Mouse (Mus musculus): ENCODE results near the gene Olfr1510. TPM values are rescaled to one million over a fixed set of nuclear protein-coding genes. Genes with fewer than 3 reads are reported as not detected.

Gene Olfr1510
- total RNA-seq (2023; ENCODE audit: inconsistent age), result not detected in 4 replicates

GRCm38 (mm10) chr14:52414273-52414672, at the start of gene Olfr1510:
Gene Olfr1510, minus strand, starts transcription at chr14:52414373.

DNA sequence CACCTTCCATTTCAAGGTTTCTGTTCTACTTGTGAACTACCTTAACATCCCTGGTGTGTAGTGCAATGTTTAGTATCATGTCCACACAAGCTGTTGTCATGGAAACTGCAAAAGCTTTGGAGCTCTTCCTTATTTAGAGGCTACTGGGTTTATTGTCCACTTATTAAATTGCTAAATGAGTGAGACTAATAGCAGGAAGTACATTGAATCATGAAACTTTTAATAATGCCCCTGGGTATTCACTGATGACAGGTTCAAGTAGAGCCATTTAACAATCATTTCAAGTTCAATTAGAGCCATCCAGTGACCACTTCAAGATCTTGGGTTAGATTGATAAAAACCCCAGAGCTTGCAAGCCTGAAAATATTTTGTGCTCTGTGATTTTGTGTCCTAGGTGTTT, 28.5 kb upstream of the Olfr1510 start, which contains the start of gene Olfr1509:
TSS of gene Olfr1509 (plus strand) at position 301 of the 400 bp plus-strand sequence.

GRCm38 (mm10) chr14:52397279-52397678, 16.9 kb downstream of the Olfr1510 start, which contains the start of gene Olfr1511:
Gene Olfr1511, minus strand, starts transcription at chr14:52397379.

GRCm38 (mm10) chr14:52379068-52379467, 35.1 kb downstream of the Olfr1510 start, which contains the start of gene Olfr1512:
Gene Olfr1512, minus strand, starts transcription at chr14:52379168.

Other genes starting within 250 kb of the Olfr1510 start
- 73.4 to 77.5 TPM (median 74.6 TPM) in 4 replicates for gene Supt16, start 217.0 kb downstream of the Olfr1510 start, total RNA-seq (2023; ENCODE audit: inconsistent age)
- 287 to 302 TPM (median 291 TPM) in 4 replicates for gene Chd8, start 156.6 kb downstream of the Olfr1510 start, total RNA-seq (2023; ENCODE audit: inconsistent age)
- 107 to 135 TPM (median 120 TPM) in 4 replicates for gene Tox4, start 135.2 kb downstream of the Olfr1510 start, total RNA-seq (2023; ENCODE audit: inconsistent age)
- 18.0 to 20.2 TPM (median 19.3 TPM) in 4 replicates for gene Rab2b, start 134.8 kb downstream of the Olfr1510 start, total RNA-seq (2023; ENCODE audit: inconsistent age)
- 63.1 to 65.7 TPM (median 64.2 TPM) in 4 replicates for gene Mettl3, start 109.2 kb downstream of the Olfr1510 start, total RNA-seq (2023; ENCODE audit: inconsistent age)
- gene Sall2, start 85.6 kb downstream of the Olfr1510 start, total RNA-seq (2023; ENCODE audit: inconsistent age), result 0.13 to 0.21 TPM (median 0.20 TPM) in 4 replicates
- gene Olfr1513, start 58.0 kb downstream of the Olfr1510 start, total RNA-seq (2023; ENCODE audit: inconsistent age), result not detected in 4 replicates
- gene Olfr1512, start 35.2 kb downstream of the Olfr1510 start, total RNA-seq (2023; ENCODE audit: inconsistent age), result not detected in 4 replicates
- gene Olfr1511, start 17.0 kb downstream of the Olfr1510 start, total RNA-seq (2023; ENCODE audit: inconsistent age), result not detected in 4 replicates
- not detected in 4 replicates for gene Olfr1509, start 28.6 kb upstream of the Olfr1510 start, total RNA-seq (2023; ENCODE audit: inconsistent age)
- not detected in 4 replicates for gene Olfr1508, start 53.1 kb upstream of the Olfr1510 start, total RNA-seq (2023; ENCODE audit: inconsistent age)
- gene Olfr1507, start 81.4 kb upstream of the Olfr1510 start, total RNA-seq (2023; ENCODE audit: inconsistent age), result not detected in 4 replicates

Measured in B cell, adult (primary cell).